Mouse (Mus musculus): Measurements from ENCODE around the gene Pmp22.
A peak's percentile ranks its signal among the peaks of the same experiment; 100 is the strongest.

The Pmp22 gene

GRCm38 (mm10) chr11:63128784-63129183 lies at the start of gene Pmp22:
Pmp22 (plus strand) TSS chr11:63128982.
- DNase-seq (ENCODE audit: extremely low read depth, low read depth, low spot score): no peak

GRCm38 (mm10) chr11:63084536-63084935 lies 44.2 kb upstream of the Pmp22 start:
- DNase-seq (ENCODE audit: extremely low read depth, low read depth, low spot score): no peak

- no peak for DNase-seq (ENCODE audit: extremely low read depth, low read depth, low spot score)
These were observed 40.1 kb upstream of the Pmp22 start for GRCm38 (mm10) chr11:63088672-63089071.

GRCm38 (mm10) chr11:63090210-63090609 lies 38.6 kb upstream of the Pmp22 start:
- DNase-seq (ENCODE audit: extremely low read depth, low read depth, low spot score): no peak

GRCm38 (mm10) chr11:63090986-63091385 lies 37.8 kb upstream of the Pmp22 start:
- DNase-seq (ENCODE audit: extremely low read depth, low read depth, low spot score): peak; percentile 30

- DNase-seq (ENCODE audit: extremely low read depth, low read depth, low spot score): no peak
These were observed 36.5 kb upstream of the Pmp22 start for GRCm38 (mm10) chr11:63092271-63092670.

GRCm38 (mm10) chr11:63093601-63094000 lies 35.2 kb upstream of the Pmp22 start:
- DNase-seq (ENCODE audit: extremely low read depth, low read depth, low spot score): no peak

- no peak for DNase-seq (ENCODE audit: extremely low read depth, low read depth, low spot score)
These were observed 34.3 kb upstream of the Pmp22 start for GRCm38 (mm10) chr11:63094496-63094895.

- DNase-seq (ENCODE audit: extremely low read depth, low read depth, low spot score): no peak
These were observed 30.8 kb upstream of the Pmp22 start for GRCm38 (mm10) chr11:63098016-63098415.

GRCm38 (mm10) chr11:63099390-63099789 lies 29.4 kb upstream of the Pmp22 start:
- no peak for DNase-seq (ENCODE audit: extremely low read depth, low read depth, low spot score)

GRCm38 (mm10) chr11:63103256-63103655 lies 25.5 kb upstream of the Pmp22 start:
- no peak for DNase-seq (ENCODE audit: extremely low read depth, low read depth, low spot score)

- DNase-seq (ENCODE audit: extremely low read depth, low read depth, low spot score): no peak
These were observed 24.8 kb upstream of the Pmp22 start for GRCm38 (mm10) chr11:63104026-63104425.

- DNase-seq (ENCODE audit: extremely low read depth, low read depth, low spot score): no peak
These were observed 19.5 kb upstream of the Pmp22 start for GRCm38 (mm10) chr11:63109230-63109775.

GRCm38 (mm10) chr11:63110329-63110728 lies 18.5 kb upstream of the Pmp22 start:
- DNase-seq (ENCODE audit: extremely low read depth, low read depth, low spot score): no peak

GRCm38 (mm10) chr11:63114807-63115641 lies 13.8 kb upstream of the Pmp22 start:
- DNase-seq (ENCODE audit: extremely low read depth, low read depth, low spot score): no peak

GRCm38 (mm10) chr11:63116652-63117051 lies 12.1 kb upstream of the Pmp22 start:
- DNase-seq (ENCODE audit: extremely low read depth, low read depth, low spot score): no peak

- no peak for DNase-seq (ENCODE audit: extremely low read depth, low read depth, low spot score)
These were observed 11.5 kb upstream of the Pmp22 start for GRCm38 (mm10) chr11:63117266-63117665.

GRCm38 (mm10) chr11:63119791-63120190 lies 9.0 kb upstream of the Pmp22 start:
- DNase-seq (ENCODE audit: extremely low read depth, low read depth, low spot score): no peak

- DNase-seq (ENCODE audit: extremely low read depth, low read depth, low spot score): no peak
These were observed 6.5 kb upstream of the Pmp22 start for GRCm38 (mm10) chr11:63122249-63122648.

- DNase-seq (ENCODE audit: extremely low read depth, low read depth, low spot score): no peak
These were observed 5.9 kb upstream of the Pmp22 start for GRCm38 (mm10) chr11:63122776-63123350.

GRCm38 (mm10) chr11:63124316-63124715 lies 4.5 kb upstream of the Pmp22 start:
- DNase-seq (ENCODE audit: extremely low read depth, low read depth, low spot score): no peak

- no peak for DNase-seq (ENCODE audit: extremely low read depth, low read depth, low spot score)
These were observed 2.8 kb upstream of the Pmp22 start for GRCm38 (mm10) chr11:63125832-63126456.
